Mouse (Mus musculus) adrenal gland, postnatal 36 days (tissue): ENCODE data around the gene Klhl36. TPM values are rescaled to one million over a fixed set of nuclear protein-coding genes. Genes with fewer than 3 reads are reported as not detected.
A peak's percentile ranks its signal among the peaks of the same experiment; 100 is the strongest.

ENCODE experiments used
- DNase-seq, 2 experiments: peaks; one replicate each; pipeline ENCODE4 v3.0.0; 2021; ENCODE audit warnings: mixed read lengths in 1 of 2
- total RNA-seq, 2 experiments: library from RNA; stranded (reverse); gene quantifications; 2 replicates each; pipeline ENCODE4 v1.2.3; 2021

The Klhl36 gene
- total RNA-seq, 2 experiments from 2014 or later: 5.0 to 10.0 TPM

- no peak for DNase-seq
These were observed 21.2 kb downstream of the Klhl36 start for GRCm38 (mm10) chr8:119883281-119883680.

DNA sequence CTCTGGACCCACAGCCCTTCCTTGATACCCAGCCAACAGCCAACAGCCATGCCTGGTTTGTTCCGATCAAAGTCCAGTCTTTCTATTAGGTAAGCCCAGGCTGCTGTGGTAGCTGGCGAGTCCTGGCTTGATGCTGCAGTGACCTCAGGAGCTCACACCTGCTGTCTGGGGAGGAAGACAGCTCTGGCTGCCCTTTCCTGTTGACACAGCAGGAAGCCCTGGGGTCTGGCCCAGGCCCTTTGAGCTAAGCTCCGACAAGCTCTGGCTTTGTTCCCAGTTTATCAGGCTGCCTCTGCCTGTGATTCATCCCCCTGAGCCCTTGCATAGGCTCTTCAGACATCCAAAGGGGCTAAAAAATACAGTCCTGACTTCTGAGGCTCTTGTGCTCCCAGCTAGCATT, 23.5 kb downstream of the Klhl36 start:
- DNase-seq: peak; percentile 75 to 82

- DNase-seq: peak; percentile 61 to 63
These were observed 25.1 kb downstream of the Klhl36 start for GRCm38 (mm10) chr8:119887130-119887529.

- no peak for DNase-seq
These were observed 25.9 kb downstream of the Klhl36 start for GRCm38 (mm10) chr8:119888012-119888411.

DNA sequence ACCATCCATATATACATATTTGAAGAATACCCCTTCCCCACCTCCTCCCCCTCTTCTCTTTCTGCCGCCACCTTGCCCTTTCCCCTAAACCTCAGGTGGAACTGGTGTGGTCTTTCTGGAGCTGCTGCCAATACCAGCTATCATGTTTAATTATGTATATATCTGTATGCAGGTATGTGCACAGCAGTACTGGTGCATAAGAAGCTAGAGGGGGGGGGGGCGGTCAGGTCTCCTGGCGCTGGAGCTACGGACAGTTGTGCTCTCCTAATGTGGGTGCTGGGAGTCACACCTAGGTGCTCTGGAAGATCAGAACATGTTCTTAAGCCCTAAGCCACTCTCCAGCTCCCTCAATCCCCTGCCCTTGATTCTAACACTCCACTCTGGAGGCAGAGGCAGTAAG, 35.0 kb downstream of the Klhl36 start:
- no peak for DNase-seq

DNA sequence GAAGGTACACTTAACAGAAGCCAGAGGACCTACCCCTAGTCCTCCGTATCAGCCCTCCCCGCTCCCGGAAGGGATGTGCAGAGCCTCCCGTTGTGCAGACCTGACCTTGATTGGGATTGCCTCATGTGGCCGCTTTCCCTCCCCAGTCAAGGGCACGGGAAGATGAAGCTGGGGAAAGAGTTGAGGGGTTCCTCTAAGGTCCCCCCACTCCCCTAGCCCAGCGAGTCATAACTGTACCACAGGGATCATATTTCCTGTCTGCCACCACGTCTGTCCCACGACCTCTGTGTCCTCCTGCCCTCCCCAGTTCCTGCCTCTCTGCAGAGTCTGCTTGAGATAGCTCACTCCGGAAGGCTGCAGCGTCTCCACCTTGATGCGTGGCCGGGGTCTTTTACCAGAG, 35.9 kb downstream of the Klhl36 start:
- peak; percentile 52 to 62 for DNase-seq

GRCm38 (mm10) chr8:119901349-119901748, 39.3 kb downstream of the Klhl36 start:
- DNase-seq: no peak

GRCm38 (mm10) chr8:119901952-119902351, 39.9 kb downstream of the Klhl36 start:
- peak; percentile 71 to 74 for DNase-seq

GRCm38 (mm10) chr8:119904323-119904911, 42.4 kb downstream of the Klhl36 start:
- peak; percentile 26 to 29 for DNase-seq

GRCm38 (mm10) chr8:119909944-119910546, 48.0 kb downstream of the Klhl36 start, which contains the start of gene Usp10:
Gene Usp10 (plus strand): TSS chr8:119910360.
- no peak for DNase-seq

- peak; percentile 91 to 93 for DNase-seq
These were observed 48.6 kb downstream of the Klhl36 start, which contains the start of gene Gm20388 for GRCm38 (mm10) chr8:119910547-119911257. Gene Gm20388 (plus strand): TSS chr8:119910841.

DNA sequence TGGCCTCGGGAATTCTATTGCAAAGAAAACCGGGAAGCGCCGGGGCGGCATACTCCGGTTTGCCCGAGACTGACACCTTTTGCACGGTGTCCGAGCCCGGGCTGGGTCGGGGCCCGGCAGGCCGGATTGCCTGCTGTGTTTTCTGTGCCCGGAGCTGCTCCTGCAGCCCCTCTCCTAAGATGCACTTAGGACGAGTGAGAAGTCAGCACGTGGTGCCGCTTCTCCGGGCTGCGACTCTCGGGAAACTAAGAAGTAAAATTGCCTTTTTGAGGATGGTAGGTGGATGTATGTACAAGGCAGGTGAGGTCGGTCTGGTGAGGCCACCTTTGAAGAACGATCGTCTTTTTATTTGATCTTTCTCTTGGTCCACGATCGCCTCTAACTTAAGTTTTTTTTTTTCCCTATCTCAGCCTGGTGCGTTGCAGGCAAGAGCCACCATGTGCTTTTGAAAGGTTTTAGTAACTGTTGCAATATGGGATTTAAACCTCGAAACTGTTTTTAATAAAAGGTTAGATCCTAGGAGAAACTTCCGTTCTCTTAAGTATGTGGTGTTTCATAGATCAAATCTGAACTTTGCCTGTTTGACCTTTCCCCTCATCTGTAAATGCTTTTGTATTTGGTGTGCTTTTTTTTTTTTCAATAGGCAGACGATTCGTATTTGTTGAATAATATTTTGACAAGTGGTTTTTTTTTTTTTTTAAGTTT, 49.3 kb downstream of the Klhl36 start:
- no peak for DNase-seq

DNA sequence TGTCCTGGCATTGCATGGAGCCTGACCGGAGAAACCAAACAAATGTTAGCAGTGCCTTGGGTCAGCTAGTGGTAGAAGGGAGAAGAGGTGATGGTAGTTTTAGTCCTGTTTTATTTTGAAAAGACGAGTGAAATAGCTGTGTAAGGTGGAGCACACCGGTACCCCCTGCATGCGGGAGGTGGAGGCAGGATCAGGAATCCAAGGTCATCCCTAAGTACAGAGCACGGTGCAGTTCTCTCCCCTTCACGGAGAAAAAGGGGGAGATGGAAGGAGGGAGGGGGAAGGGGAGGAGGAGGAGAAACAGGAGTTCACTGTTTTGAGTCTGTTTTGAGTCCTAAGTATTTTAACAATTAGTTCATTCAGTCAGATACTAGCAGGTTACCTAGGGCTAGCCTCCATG, 50.6 kb downstream of the Klhl36 start:
- no peak for DNase-seq

GRCm38 (mm10) chr8:119913181-119913580, 51.1 kb downstream of the Klhl36 start:
- DNase-seq: no peak

GRCm38 (mm10) chr8:119914161-119914560, 52.1 kb downstream of the Klhl36 start:
- DNase-seq: no peak

DNA sequence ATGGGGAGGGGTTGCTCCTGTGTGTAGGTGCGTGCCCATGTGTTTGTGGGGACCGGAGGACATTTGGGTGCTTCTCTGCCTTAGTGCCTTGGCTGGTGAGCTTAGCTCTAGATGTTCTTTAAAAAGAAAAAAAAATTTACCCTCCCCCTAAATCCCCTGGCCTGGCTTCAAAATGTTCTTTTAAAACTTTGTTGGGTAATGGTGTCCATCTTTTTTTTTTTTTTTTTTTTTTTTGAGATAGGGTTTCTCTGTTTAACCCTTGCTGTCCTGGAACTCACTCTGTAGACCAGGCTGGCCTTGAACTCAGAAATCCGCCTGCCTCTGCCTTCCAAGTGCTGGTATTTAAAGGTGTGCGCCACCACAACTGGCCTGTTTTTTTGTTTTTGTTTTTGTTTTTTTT, 53.2 kb downstream of the Klhl36 start:
- DNase-seq: no peak

DNA sequence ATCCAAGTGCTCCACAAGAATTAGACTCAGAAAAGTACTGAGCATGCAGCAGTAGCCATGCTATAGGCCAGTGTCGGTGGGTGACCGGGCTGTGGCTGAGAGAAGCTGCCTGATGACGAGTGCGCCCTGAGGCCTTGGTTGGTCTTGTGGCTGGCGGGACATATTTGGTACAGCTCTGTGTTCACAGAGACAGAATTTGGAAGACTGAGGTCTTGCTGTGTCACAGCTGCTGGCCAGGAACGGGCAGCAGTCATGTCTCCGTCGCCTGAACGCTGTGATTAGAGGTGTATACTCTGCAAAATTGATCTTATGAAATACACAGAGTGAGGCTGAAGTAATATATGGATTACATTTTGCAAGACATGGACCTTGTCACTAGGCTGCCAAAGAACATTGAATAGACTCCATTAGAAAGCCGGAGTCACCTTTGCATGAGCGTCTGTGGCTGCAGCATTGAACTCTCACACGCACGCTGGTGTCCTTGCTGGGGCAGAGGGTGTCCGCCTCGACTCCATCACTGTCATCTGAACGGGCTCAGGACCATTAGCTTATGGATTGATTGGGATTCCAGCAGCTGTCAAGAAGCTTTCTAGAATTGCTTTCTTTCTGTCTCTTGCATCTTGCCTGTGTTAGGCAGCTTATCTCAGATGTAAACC, 54.3 kb downstream of the Klhl36 start:
- DNase-seq: peak; percentile 41 to 45

DNA sequence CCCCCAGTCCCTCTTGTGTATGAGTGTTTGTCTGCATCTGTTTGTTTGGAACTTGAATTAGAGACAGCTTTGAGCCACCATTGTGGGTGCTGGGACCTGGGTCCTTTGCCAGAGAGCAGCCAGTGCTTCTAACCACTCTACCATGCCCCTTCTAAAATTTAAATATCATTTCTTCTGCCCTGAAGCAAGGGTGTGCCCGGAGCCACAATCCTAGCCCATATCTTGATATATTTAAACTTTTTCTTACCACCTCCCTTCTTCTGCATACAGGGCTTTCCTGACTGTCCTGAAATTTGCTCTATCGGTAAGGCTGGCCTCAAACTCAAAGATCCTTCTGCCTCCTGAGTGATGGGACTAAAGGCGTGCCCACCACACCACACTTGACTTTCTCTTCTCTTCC, 55.3 kb downstream of the Klhl36 start:
- no peak for DNase-seq

DNA sequence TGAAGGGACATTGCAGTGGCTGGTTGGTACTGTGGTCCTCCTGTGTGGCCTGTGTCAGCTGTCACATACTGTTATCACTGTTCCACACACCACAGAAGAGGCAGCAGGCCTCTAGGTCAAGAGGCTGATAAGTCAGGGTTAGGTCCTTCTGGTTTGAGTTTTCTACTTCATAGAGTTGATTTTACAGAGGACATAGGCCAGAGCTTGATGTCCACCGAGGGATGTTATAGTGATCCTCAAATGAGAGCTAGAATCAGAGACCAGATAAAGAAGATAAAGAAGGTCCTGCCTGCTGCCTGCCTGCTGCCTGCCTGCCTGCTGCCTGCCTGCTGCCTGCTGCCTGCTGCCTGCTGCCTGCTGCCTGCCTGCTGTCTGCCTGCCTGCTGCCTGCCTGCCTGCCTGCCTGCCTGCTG, 56.1 kb downstream of the Klhl36 start:
- DNase-seq: no peak

- DNase-seq: no peak
These were observed 61.2 kb downstream of the Klhl36 start for GRCm38 (mm10) chr8:119923259-119923658.

GRCm38 (mm10) chr8:119925428-119925827, 63.4 kb downstream of the Klhl36 start:
- DNase-seq: no peak

GRCm38 (mm10) chr8:119926474-119926873, 64.4 kb downstream of the Klhl36 start:
- DNase-seq: no peak
